ENCODE assay signal across 10 mouse cellular contexts in genomic region chr7:46935847-46936246, GRCm38 (mm10). TPM values are rescaled to one million over a fixed set of nuclear protein-coding genes. Genes with fewer than 3 reads are reported as not detected.
A peak's percentile ranks its signal among the peaks of the same experiment; 100 is the strongest.
DNase-seq lines count a peak whose midpoint lies in the region; ATAC-seq and TF ChIP-seq lines count a peak whose summit lies in the region.
"Had no signal": no experiment of that assay in that cellular context is flagged by ENCODE, and none has a peak within 500 bp of the region (broad histone marks: within the 10 kb centered on the region; RNA-seq: fewer than 3 reads in every experiment).

No protein-coding gene starts in this region.

- no peak overlapping the region for H3K4me3 ChIP-seq in limb, embryonic 14.5 days (replicated peaks; ENCODE audit: low read length)
- no peak overlapping the region for H3K4me3 ChIP-seq in limb, embryonic 10.5 days
- no peak overlapping the region for H3K4me3 ChIP-seq in embryonic facial prominence, embryonic 10.5 days
- no peak overlapping the region for H3K4me3 ChIP-seq in lung, adult 2 months (replicated peaks; ENCODE audit: extremely low read depth, low read depth, low read length)
- H3K4me3 ChIP-seq: heart, embryonic 13.5 days; myocyte had no signal

- TF ChIP-seq CTCF in lung, adult 2 months (IDR thresholded peaks at IDR 0.05; ENCODE audit: insufficient read depth, low read length): peak; percentile 35; the same call in 1 of the 2 replicates

- peaks cover 45% of the 10 kb centered on the region for H3K36me3 ChIP-seq in limb, embryonic 14.5 days (ENCODE audit: control insufficient read depth, insufficient read depth, low read length)
- peaks cover 75% of the 10 kb centered on the region for H3K36me3 ChIP-seq in limb, embryonic 10.5 days
- peaks cover 81% of the 10 kb centered on the region for H3K36me3 ChIP-seq in embryonic facial prominence, embryonic 10.5 days (replicated peaks)

- no peak for TF ChIP-seq POLR2A in limb, embryonic 14.5 days (IDR thresholded peaks at IDR 0.05; ENCODE audit: borderline replicate concordance, extremely low read depth, insufficient read depth, insufficient read length)
- no peak for TF ChIP-seq POLR2A in lung, adult 2 months (IDR thresholded peaks at IDR 0.05; ENCODE audit: borderline replicate concordance, extremely low read depth, low read depth, low read length)

- no peaks in the 10 kb centered on the region for H3K4me1 ChIP-seq in limb, embryonic 14.5 days (ENCODE audit: control insufficient read depth, insufficient read depth, low read length)
- no peaks in the 10 kb centered on the region for H3K4me1 ChIP-seq in limb, embryonic 10.5 days
- H3K4me1 ChIP-seq in embryonic facial prominence, embryonic 10.5 days: no peaks in the 10 kb centered on the region
- no peaks in the 10 kb centered on the region for H3K4me1 ChIP-seq in lung, adult 2 months (ENCODE audit: control insufficient read depth, insufficient read depth, low read length)

- H3K27me3 ChIP-seq in limb, embryonic 14.5 days (ENCODE audit: control insufficient read depth, insufficient read depth, low read length): no peaks in the 10 kb centered on the region
- H3K27me3 ChIP-seq in limb, embryonic 10.5 days (ENCODE audit: low read depth, poor library complexity, severe bottlenecking): no peaks in the 10 kb centered on the region
- no peaks in the 10 kb centered on the region for H3K27me3 ChIP-seq in embryonic facial prominence, embryonic 10.5 days (replicated peaks; ENCODE audit: low read depth, poor library complexity, severe bottlenecking)
- H3K27me3 ChIP-seq: heart, embryonic 13.5 days had no signal

- ATAC-seq in limb, embryonic 14.5 days (ENCODE audit: low FRiP score, low read depth): no peak

- no peaks in the 10 kb centered on the region for H3K9me3 ChIP-seq in limb, embryonic 14.5 days (ENCODE audit: control insufficient read depth, low read length)
- H3K9me3 ChIP-seq in limb, embryonic 10.5 days (replicated peaks): no peaks in the 10 kb centered on the region
- H3K9me3 ChIP-seq in embryonic facial prominence, embryonic 10.5 days: no peaks in the 10 kb centered on the region
- H3K9me3 ChIP-seq: heart, embryonic 13.5 days had no signal

- H3K4me2 ChIP-seq in limb, embryonic 14.5 days (replicated peaks; ENCODE audit: low read depth, low read length, severe bottlenecking): no peak overlapping the region
- H3K4me2 ChIP-seq: heart, embryonic 13.5 days had no signal

- no peak overlapping the region for H3K9ac ChIP-seq in limb, embryonic 14.5 days (ENCODE audit: low read depth, low read length, severe bottlenecking)
- H3K9ac ChIP-seq: heart, embryonic 13.5 days had no signal

- no peak overlapping the region for H3K27ac ChIP-seq in limb, embryonic 14.5 days (replicated peaks; ENCODE audit: low read depth, low read length)
- H3K27ac ChIP-seq in limb, embryonic 10.5 days: no peak overlapping the region
- no peak overlapping the region for H3K27ac ChIP-seq in embryonic facial prominence, embryonic 10.5 days (replicated peaks)

- WGBS in limb, embryonic 14.5 days: 74% methylated on average over 4 of the region's 4 CpGs
- 82% methylated on average over 4 of the region's 4 CpGs for WGBS in limb, embryonic 10.5 days
- WGBS in embryonic facial prominence, embryonic 10.5 days: 73% methylated on average over 4 of the region's 4 CpGs
- WGBS in lung, adult 2 months: 33% methylated on average over 4 of the region's 4 CpGs

- DNase-seq in cerebellum, adult 9-10 months: peak; percentile 18
- no peak for DNase-seq in cerebellum, adult 11-12 months
- peak; percentile 46 for DNase-seq in limb, embryonic 14.5 days (ENCODE audit: low spot score)
- no peak for DNase-seq in limb, embryonic 10.5 days (ENCODE audit: low spot score)
- DNase-seq in embryonic facial prominence, embryonic 10.5 days (ENCODE audit: low spot score): peak; percentile 37
- DNase-seq in lung, adult 2 months: no peak
- DNase-seq in frontal cortex, postnatal 25 days (ENCODE audit: low spot score in 2 of 2): no peak
- DNase-seq in right cerebral cortex, postnatal 10 days (ENCODE audit: low spot score in 2 of 2): no peak

RNA-seq across cellular contexts. Expression of gene Tsg101, which starts 16.1 kb away (rescaled TPM):
- 86.2 and 119 TPM in 2 replicates for polyA plus RNA-seq in limb, embryonic 14.5 days (2012; rRNA removed)
- polyA plus RNA-seq in limb, embryonic 14.5 days (2014; fragmentation: Nextera tagmentation; extraction: Ambion mirVana): 189 and 197 TPM in 2 replicates
- polyA plus RNA-seq in limb, embryonic 10.5 days (2016; fragmentation: Nextera tagmentation; extraction: Ambion mirVana): 236 and 252 TPM in 2 replicates
- polyA plus RNA-seq in embryonic facial prominence, embryonic 10.5 days (2016; fragmentation: Nextera tagmentation; extraction: Ambion mirVana): 260 and 265 TPM in 2 replicates
- 57.3 and 75.1 TPM in 2 replicates for polyA plus RNA-seq in lung, adult 2 months (2012; rRNA removed)

RNA-seq across cellular contexts. Expression of gene Uevld, which starts 22.5 kb away (rescaled TPM):
- 9.4 and 10.2 TPM in 2 replicates for polyA plus RNA-seq in limb, embryonic 14.5 days (2012; rRNA removed)
- 10.0 and 12.5 TPM in 2 replicates for polyA plus RNA-seq in limb, embryonic 14.5 days (2014; fragmentation: Nextera tagmentation; extraction: Ambion mirVana)
- polyA plus RNA-seq in limb, embryonic 10.5 days (2016; fragmentation: Nextera tagmentation; extraction: Ambion mirVana): 11.7 and 12.1 TPM in 2 replicates
- polyA plus RNA-seq in embryonic facial prominence, embryonic 10.5 days (2016; fragmentation: Nextera tagmentation; extraction: Ambion mirVana): 12.7 TPM in 2 replicates
- 1.9 and 3.9 TPM in 2 replicates for polyA plus RNA-seq in lung, adult 2 months (2012; rRNA removed)

RNA-seq across cellular contexts. Expression of gene Gm9999, which starts 47.5 kb away (rescaled TPM):
- not detected in 2 replicates for polyA plus RNA-seq in limb, embryonic 14.5 days (2012; rRNA removed)
- not detected in 2 replicates for polyA plus RNA-seq in limb, embryonic 14.5 days (2014; fragmentation: Nextera tagmentation; extraction: Ambion mirVana)
- polyA plus RNA-seq in limb, embryonic 10.5 days (2016; fragmentation: Nextera tagmentation; extraction: Ambion mirVana): not detected in 2 replicates
- polyA plus RNA-seq in embryonic facial prominence, embryonic 10.5 days (2016; fragmentation: Nextera tagmentation; extraction: Ambion mirVana): not detected in 2 replicates
- not detected in 2 replicates for polyA plus RNA-seq in lung, adult 2 months (2012; rRNA removed)
- polyA plus RNA-seq: heart, embryonic 13.5 days; myocyte had no signal

Comparison
In these comparisons a context has a peak if more than half of its experiments do, and no peak if none do; other contexts are left out.
1. DNase-seq: peak in cerebellum, adult 9-10 months (single experiment), limb, embryonic 14.5 days (single experiment) and embryonic facial prominence, embryonic 10.5 days (single experiment); none in cerebellum, adult 11-12 months (single experiment), limb, embryonic 10.5 days (single experiment), lung, adult 2 months (single experiment), frontal cortex, postnatal 25 days (0 of 2) and right cerebral cortex, postnatal 10 days (0 of 2).